Mouse (Mus musculus) MEL (cell line): Measurements from ENCODE around the gene Odf3.

Source experiments
- BHLHE40 ChIP-seq: IDR thresholded peaks from 2 replicates; pipeline ENCODE4 v1.6.1; 2012; ENCODE audit warnings: low read depth, mild to moderate bottlenecking, inconsistent platforms, low read length, improper control_type of control experiment, borderline replicate concordance
- CTCF ChIP-seq, 3 experiments: IDR thresholded peaks in 2 of 3; conservative IDR thresholded peaks in 1 of 3; 2 replicates each; pipeline ENCODE4 v1.5.1; 2011 to 2012; ENCODE audit warnings: low read length in 3 of 3, low read depth in 2 of 3, mild to moderate bottlenecking in 2 of 3, improper control_type of control experiment in 1 of 3, inconsistent platforms in 1 of 3, mixed read lengths in 1 of 3, moderate library complexity in 1 of 3; ENCODE audit not compliant: control insufficient read depth in 1 of 3, insufficient read depth in 1 of 3, poor library complexity in 1 of 3, severe bottlenecking in 1 of 3
- EP300 ChIP-seq, 2 experiments: IDR thresholded peaks; 2 replicates each; pipeline ENCODE4 v1.6.1; 2011; ENCODE audit warnings: improper control_type of control experiment in 2 of 2, low read length in 2 of 2, low read depth in 1 of 2, mild to moderate bottlenecking in 1 of 2
- GATA1 ChIP-seq: IDR thresholded peaks from 2 replicates; pipeline ENCODE4 v1.6.1; 2011; ENCODE audit warnings: low read depth, low read length, improper control_type of control experiment
- MAX ChIP-seq: IDR thresholded peaks from 2 replicates; pipeline ENCODE4 v1.6.1; 2011; ENCODE audit warnings: low read length, improper control_type of control experiment
- MAZ ChIP-seq: IDR thresholded peaks from 2 replicates; pipeline ENCODE4 v1.6.1; 2012; ENCODE audit warnings: low read depth, mild to moderate bottlenecking, inconsistent platforms, low read length, improper control_type of control experiment
- NRF1 ChIP-seq: IDR thresholded peaks from 2 replicates; pipeline ENCODE4 v1.6.1; 2014; ENCODE audit warnings: low read depth, mild to moderate bottlenecking, inconsistent platforms, low read length, improper control_type of control experiment, moderate library complexity; ENCODE audit not compliant: poor library complexity, insufficient read depth, severe bottlenecking
- POLR2A ChIP-seq, 2 experiments: IDR thresholded peaks; 2 replicates each; pipeline ENCODE4 v1.6.1; 2011 to 2012; ENCODE audit warnings: low read length in 2 of 2, mild to moderate bottlenecking in 2 of 2, control low read depth in 1 of 2, improper control_type of control experiment in 1 of 2, low read depth in 1 of 2, moderate library complexity in 1 of 2; ENCODE audit not compliant: control insufficient read depth in 1 of 2, insufficient read depth in 1 of 2, poor library complexity in 1 of 2
- SIN3A ChIP-seq: IDR thresholded peaks from 2 replicates; pipeline ENCODE4 v1.6.1; 2012; ENCODE audit warnings: low read length, improper control_type of control experiment, inconsistent platforms
- TCF12 ChIP-seq: IDR thresholded peaks from 2 replicates; pipeline ENCODE4 v1.6.1; 2014; ENCODE audit warnings: low read depth, mild to moderate bottlenecking, inconsistent platforms, low read length, improper control_type of control experiment, moderate library complexity
- UBTF ChIP-seq: IDR thresholded peaks from 2 replicates; pipeline ENCODE4 v1.6.1; 2012; ENCODE audit warnings: low read depth, mild to moderate bottlenecking, inconsistent platforms, low read length, improper control_type of control experiment, moderate library complexity, borderline replicate concordance; ENCODE audit not compliant: insufficient read depth
- USF1 ChIP-seq: IDR thresholded peaks from 2 replicates; pipeline ENCODE4 v1.6.1; 2014; ENCODE audit warnings: low read depth, mild to moderate bottlenecking, inconsistent platforms, low read length, improper control_type of control experiment, moderate library complexity
- ZC3H11A ChIP-seq: IDR thresholded peaks from 2 replicates; pipeline ENCODE4 v1.6.1; 2012; ENCODE audit warnings: low read depth, mild to moderate bottlenecking, inconsistent platforms, low read length, improper control_type of control experiment
- ZKSCAN1 ChIP-seq: IDR thresholded peaks from 2 replicates; pipeline ENCODE4 v1.6.1; 2012; ENCODE audit warnings: low read depth, mild to moderate bottlenecking, inconsistent platforms, low read length, improper control_type of control experiment, moderate library complexity

DNA sequence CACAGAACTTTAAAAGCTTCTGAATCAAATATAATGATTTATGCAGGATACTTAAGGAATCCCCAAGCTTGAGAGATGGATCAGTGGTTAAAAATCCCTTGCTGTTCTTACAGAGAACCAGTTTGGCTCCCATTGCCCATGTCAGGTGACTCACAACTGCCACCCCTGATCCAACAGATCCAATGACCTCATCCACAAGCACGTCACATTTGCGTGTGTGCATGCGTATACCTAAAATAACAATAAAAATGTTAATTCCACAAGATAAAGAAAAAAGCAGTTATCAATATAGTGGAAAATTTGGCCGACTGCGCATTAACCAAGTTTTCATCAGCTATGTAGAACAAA is 26.3 kb upstream of the Odf3 start:
- TF ChIP-seq TCF12 (no peak), CTCF (IDR thresholded peaks at IDR 0.05 in 2 of 3, conservative IDR thresholded peaks at IDR 0.05 in 1 of 3; ENCODE audit: control insufficient read depth in 1 of 3, insufficient read depth in 1 of 3, low read depth in 2 of 3, low read length in 3 of 3, poor library complexity in 1 of 3, severe bottlenecking in 1 of 3) (no peak), BHLHE40 (no peak), GATA1 (no peak), USF1 (no peak), MAZ (no peak), POLR2A (IDR thresholded peaks at IDR 0.05; ENCODE audit: control insufficient read depth in 1 of 2, insufficient read depth in 1 of 2, low read depth in 1 of 2, low read length in 2 of 2, poor library complexity in 1 of 2) (no peak), NRF1 (no peak), ZKSCAN1 (no peak), ZC3H11A (no peak), MAX (no peak), SIN3A (no peak), EP300 (IDR thresholded peaks at IDR 0.05; ENCODE audit: low read depth in 1 of 2, low read length in 2 of 2) (no peak), UBTF (no peak)
